Mouse (Mus musculus) monocyte, adult 5-6 weeks (primary cell): Measurements from ENCODE around the gene Sirpa. TPM values are rescaled to one million over a fixed set of nuclear protein-coding genes. Genes with fewer than 3 reads are reported as not detected.

Source experiments
- ATAC-seq: fragments of 153-309, 156-312 bp; replicated peaks from 2 replicates; pipeline ENCODE4 v1.8.0; 2017; ENCODE audit warnings: mild to moderate bottlenecking; ENCODE audit not compliant: low TSS enrichment, insufficient number of reproducible peaks, severe bottlenecking, poor library complexity, low FRiP score
- total RNA-seq: library from RNA; stranded (forward); fragments of 200-1000, 200-491, 200-594 nt; gene quantifications from 3 replicates; pipeline ENCODE4 v1.2.3, GENCODE M21; 2017

Sirpa gene
- total RNA-seq = 334 to 497 TPM (median 494 TPM) in 3 replicates

GRCm38 (mm10) chr2:129592459-129593140 lies at the start of gene Sirpa:
Gene Sirpa, plus strand, starts transcription at chr2:129592835.
- peak; percentile 60 for ATAC-seq

DNA sequence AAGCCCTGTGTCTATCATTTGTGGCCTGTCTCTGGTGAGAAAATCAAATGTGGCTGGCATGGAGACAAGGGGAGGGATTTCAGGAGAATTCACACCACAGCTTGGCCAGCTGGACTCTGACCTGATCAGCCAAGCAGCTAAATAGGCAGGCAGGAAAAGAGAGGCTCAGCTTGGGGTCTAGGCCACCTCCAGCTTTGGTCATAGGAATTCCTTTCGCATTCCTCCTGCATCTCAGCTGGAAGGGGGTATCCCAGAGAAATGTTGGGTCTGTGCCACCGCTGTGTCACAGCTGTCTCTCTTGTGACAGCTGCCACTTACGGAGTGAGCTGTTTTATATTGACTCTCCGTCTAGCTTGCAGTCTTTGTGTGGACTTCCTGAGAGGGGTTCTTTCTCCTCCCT lies 48.2 kb upstream of the Sirpa start:
- ATAC-seq = no peak

- no peak for ATAC-seq
These were observed 47.7 kb upstream of the Sirpa start for GRCm38 (mm10) chr2:129544919-129545318.

DNA sequence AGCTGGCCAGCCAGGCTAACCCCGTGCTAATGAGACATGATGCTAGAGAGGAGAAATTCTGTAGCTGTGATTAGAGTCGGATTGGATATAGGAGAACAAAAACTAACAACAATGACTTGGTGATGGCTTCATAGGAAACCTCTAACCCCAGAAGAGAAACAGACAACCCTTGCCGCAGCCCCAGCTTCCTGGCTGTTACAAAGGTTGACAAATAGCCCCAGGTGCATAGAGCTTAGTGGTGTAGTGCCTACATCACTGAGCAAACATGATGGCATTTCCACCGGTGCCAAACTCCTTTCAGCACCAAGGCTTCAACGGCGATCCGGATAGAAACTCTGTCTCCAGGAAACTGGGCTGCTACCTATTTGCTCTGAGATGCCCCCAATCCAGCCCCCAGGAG lies 47.0 kb upstream of the Sirpa start:
- ATAC-seq = 0 out of 2 replicates have a peak, but pooled peaks have one; percentile 30

DNA sequence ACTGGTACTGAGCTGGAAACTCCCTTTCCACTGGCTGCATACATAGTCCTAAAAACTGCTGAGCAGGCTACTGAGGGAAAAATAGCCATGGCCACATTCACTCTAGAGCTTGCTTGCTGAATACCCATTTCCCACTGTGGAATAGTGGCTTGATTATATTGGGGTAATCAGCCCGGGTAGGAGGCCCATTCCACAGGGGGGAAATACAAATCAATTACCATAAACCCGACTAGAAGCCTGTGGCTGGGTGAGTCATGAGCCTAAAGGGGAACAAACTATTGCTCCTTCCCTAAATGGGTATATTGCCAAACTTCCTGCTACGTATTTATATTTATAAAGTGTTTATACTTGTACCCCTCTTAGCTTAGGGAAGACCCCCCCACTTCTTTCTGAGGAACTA lies 45.9 kb upstream of the Sirpa start:
- peak; percentile 77 for ATAC-seq

DNA sequence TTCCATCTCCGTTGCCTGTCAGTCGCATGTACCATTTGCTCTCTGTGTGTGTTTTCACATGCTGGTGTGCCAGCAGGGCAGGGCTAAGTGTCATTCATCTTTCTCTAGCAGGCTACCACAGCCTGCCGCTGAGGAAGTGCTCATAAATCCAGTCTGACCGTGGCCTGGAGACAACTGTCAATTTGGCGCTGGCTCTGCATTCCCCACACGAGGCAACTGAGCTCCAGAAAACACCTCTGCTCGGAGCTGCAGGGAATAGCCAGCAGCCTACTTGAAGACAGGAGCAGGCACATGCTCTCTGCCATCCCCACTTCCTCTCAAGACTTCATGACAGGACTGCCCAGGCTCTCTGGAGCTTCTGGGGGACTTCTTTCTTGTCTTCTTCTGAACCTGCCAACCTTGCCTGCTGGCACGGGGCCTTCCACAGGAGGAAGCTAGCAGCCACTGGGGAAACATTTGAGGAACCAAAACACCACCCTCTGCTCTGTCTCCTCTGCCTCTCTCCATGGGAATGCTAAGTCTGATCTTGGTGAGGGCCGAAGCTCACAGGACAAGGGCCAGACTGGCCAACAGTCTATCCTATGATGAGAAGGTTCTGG lies 43.0 kb upstream of the Sirpa start:
- peak; percentile 52 for ATAC-seq

DNA sequence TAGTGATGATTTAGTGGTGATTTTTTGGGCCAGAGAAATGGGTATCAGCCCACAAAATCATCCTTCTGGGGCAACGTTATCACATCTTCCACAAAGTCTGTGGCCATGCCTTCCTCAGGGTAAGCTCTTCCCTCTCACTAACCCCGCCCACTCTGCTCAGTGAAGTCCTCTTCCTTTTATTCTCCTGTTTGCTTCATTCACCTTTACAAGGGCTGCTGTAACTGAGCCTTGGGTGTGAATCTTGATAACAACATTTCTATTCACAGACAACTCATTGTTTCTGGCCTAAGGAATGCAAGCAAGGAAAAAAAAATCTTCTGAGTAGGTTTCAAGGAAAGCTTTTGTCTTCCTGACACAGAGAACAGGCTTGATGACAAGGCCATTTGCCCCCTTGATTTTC lies 41.9 kb upstream of the Sirpa start:
- ATAC-seq = no peak

DNA sequence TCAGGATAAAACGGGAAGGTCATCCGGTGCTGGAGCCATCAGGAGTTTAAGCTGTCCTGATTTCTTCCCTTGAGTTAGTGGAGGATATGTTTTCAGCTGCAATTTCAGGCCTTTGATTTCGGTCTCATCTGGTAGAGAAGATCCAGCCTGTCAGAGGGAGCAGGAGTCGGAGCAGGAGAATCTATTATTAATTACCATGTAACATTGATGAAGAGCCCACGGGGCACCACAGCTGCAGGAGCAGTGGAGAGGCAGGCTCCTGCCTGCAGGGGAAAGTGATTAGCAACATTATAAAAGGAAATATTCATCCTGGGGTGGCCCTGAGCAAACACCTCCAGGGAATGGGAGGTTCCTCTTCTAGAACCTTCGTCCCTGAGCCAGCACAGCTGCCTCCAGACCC lies 36.6 kb upstream of the Sirpa start:
- no peak for ATAC-seq

GRCm38 (mm10) chr2:129558008-129558874 lies 34.4 kb upstream of the Sirpa start:
- ATAC-seq = peak; percentile 85

- ATAC-seq = peak; percentile 10; the same call in 1 of the 2 replicates
These were observed 33.8 kb upstream of the Sirpa start for GRCm38 (mm10) chr2:129558875-129559219.

DNA sequence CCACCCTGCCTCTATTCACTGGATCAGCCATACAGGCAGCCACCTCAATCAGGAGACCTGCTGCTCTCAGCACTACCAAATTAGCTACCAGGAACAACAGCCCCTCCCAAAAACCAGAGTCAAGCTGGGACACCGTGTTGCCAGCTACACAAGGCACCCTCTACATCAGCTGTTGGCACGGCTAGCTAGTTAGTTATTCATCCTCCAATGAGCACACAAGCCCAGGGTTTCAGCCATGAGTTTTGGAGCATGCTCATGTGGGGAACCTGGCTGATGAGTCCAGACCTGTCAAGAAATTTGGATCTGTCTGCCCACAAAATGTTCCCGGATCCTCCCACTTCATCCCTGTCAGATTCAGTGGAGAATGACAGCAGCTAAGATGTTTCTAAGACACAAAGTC lies 30.8 kb upstream of the Sirpa start:
- no peak for ATAC-seq

GRCm38 (mm10) chr2:129563944-129564709 lies 28.5 kb upstream of the Sirpa start:
- no peak for ATAC-seq

- ATAC-seq = no peak
These were observed 23.5 kb upstream of the Sirpa start for GRCm38 (mm10) chr2:129569120-129569519.

DNA sequence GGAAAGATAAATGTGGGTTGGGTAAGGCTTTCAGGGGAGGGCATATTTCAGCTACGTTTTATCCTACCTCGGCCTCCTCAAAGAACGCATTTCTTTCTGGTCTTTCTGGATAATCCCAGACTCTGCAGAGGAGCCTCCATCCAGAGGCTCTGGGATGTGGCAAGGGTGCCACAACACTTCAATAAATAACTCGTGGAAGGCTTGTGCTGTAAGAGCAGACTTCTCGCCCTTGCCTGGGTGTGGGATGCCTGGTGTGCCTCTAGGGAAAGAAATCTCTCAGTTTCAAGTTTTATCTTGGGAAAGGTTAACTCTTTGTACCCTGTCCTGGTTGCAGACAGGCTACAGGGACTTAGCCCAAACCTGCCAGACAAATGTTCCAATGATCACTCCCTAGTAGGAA lies 23.1 kb upstream of the Sirpa start:
- ATAC-seq = no peak

GRCm38 (mm10) chr2:129573701-129574273 lies 18.8 kb upstream of the Sirpa start:
- ATAC-seq = no peak

GRCm38 (mm10) chr2:129574395-129575046 lies 18.1 kb upstream of the Sirpa start:
- no peak for ATAC-seq

DNA sequence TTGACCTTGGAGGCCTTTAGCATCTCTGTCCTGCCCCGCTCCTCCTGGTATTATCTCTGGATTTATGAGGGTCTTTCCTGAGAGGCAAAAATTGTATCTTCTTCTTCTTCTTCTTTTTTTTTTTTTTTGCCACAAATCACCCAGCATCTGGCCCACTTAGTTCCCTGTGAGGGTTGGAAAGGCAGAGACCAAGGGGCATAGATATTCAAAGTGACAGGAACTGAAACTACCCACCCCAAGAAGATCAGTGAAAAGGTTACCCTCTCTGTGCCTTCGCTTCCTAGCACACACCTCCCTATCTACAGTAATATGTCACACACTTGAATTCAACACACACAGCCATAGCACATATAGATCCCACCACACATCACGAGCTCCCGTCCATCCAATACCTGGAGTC lies 17.5 kb upstream of the Sirpa start:
- peak; percentile 75 for ATAC-seq
